Mouse (Mus musculus) limb, embryonic 11.5 days (tissue): ENCODE measurements at regions not wholly inside any gene's neighbourhood (a gene's known extent, or its start where the extent isn't known, plus 50 kb on each side); places are given as distances from the start of the nearest gene placed in this dataset.

Experiments
- ATAC-seq: fragments of 200-750 bp; cut with Nextera tagmentation; 2 replicates; pipeline ENCODE4 v1.8.0; 2017; ENCODE audit warnings: low read depth; ENCODE audit not compliant: insufficient number of reproducible peaks, low FRiP score, low TSS enrichment
- DNase-seq: peaks from one replicate; pipeline ENCODE4 v3.0.0-alpha.2; 2015; ENCODE audit warnings: low spot score
- H3K27ac ChIP-seq: fragments of 300-500 bp; sonication (generic); replicated peaks from 2 replicates; pipeline ENCODE4 v1.5.1; 2014; ENCODE audit warnings: low read depth, mild to moderate bottlenecking, low read length
- H3K27me3 ChIP-seq: fragments of 300-500 bp; sonication (generic); 2 replicates; pipeline ENCODE4 v1.6.1; 2014; ENCODE audit warnings: mild to moderate bottlenecking, low read length, mixed read lengths; ENCODE audit not compliant: control insufficient read depth, insufficient read depth
- H3K36me3 ChIP-seq: fragments of 300-500 bp; sonication (generic); 2 replicates; pipeline ENCODE4 v1.6.1; 2014; ENCODE audit warnings: mild to moderate bottlenecking, low read length, moderate library complexity, mixed read lengths; ENCODE audit not compliant: control insufficient read depth, insufficient read depth
- H3K4me1 ChIP-seq: fragments of 300-500 bp; sonication (generic); 2 replicates; pipeline ENCODE4 v1.6.1; 2014; ENCODE audit warnings: low read length, mixed read lengths; ENCODE audit not compliant: control insufficient read depth, insufficient read depth
- H3K4me2 ChIP-seq: fragments of 300-500 bp; sonication (generic); 2 replicates; pipeline ENCODE4 v1.6.1; 2014; ENCODE audit warnings: low read depth, mild to moderate bottlenecking, moderate library complexity; ENCODE audit not compliant: severe bottlenecking
- H3K4me3 ChIP-seq: fragments of 300-500 bp; sonication (generic); 2 replicates; pipeline ENCODE4 v1.5.1; 2014; ENCODE audit warnings: low read depth, low read length
- H3K9ac ChIP-seq: fragments of 300-500 bp; sonication (generic); 2 replicates; pipeline ENCODE4 v1.6.1; 2014; ENCODE audit warnings: mild to moderate bottlenecking, low read length
- H3K9me3 ChIP-seq: fragments of 300-500 bp; sonication (generic); 2 replicates; pipeline ENCODE4 v1.6.1; 2016; ENCODE audit warnings: low read length; ENCODE audit not compliant: control insufficient read depth
- WGBS: fragments of 180-500 bp; shearing (Covaris S2); extraction: QIAGEN DNeasy Blood & Tissue Kit; methylation state at CpG from one replicate; pipeline ENCODE4 v1.1.7; 2014; 5-methylcytosine and 5-hydroxymethylcytosine counted together

DNA sequence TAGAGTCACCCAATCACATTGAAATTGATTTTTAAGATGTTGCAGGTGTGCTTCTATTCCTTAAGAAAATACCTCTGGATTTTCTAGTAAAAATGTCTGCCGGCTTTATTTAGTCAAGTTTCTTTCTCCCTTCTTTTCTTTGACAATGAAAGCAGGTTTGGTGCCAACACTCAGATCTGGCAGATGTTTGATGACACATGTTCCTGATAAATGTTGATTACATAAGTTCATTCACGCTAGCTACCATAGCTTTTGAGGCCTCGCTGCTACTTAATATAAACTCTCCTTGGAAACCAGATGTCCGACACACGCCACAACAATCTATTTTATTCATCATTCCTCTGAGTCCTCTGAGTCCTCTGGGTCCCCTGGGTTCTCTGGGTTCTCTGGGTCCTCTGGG lies 195.7 kb upstream of the Lpp start:
- Histone ChIP-seq H3K9me3 (no peaks in the 10 kb centered on the region), H3K27me3 (no peaks in the 10 kb centered on the region), H3K4me2 (no peak overlapping the region), H3K27ac (no peak overlapping the region), H3K36me3 (no peaks in the 10 kb centered on the region), H3K4me1 (0 out of 2 replicates have a peak, but pooled peaks cover 2% of the 10 kb centered on the region), H3K4me3 (no peak overlapping the region), H3K9ac (no peak overlapping the region)
- WGBS = 76% methylated on average over 5 of the region's 5 CpGs
- ATAC-seq (no peak), DNase-seq (no peak)

DNA sequence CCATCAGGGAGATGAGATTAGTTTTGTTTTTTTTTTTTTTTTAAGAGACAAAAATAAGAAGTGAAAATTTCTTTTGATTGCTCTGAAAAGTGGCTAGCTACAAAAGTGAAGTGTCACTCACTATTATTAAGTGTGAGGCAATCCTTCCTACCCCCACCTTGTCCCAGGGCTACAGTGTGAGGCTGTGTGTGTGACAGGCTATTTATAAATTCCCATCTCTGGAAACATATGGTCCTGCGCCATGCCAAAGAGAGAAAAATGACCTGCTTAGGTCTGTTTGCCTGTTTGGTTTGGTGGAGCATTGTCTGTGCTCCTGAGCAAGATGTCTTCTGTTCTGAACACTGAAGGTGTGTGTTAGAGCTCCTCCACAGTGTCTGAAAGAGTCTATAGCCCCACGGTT lies 199.4 kb upstream of the Lpp start:
- H3K27me3 ChIP-seq = no peaks in the 10 kb centered on the region
- no peak for ATAC-seq
- no peak for DNase-seq
- 80% methylated on average over 2 of the region's 2 CpGs for WGBS
- H3K4me1 ChIP-seq = 0 out of 2 replicates have a peak, but pooled peaks cover 2% of the 10 kb centered on the region
- H3K4me2 ChIP-seq = no peak overlapping the region
- H3K4me3 ChIP-seq = no peak overlapping the region
- H3K27ac ChIP-seq = no peak overlapping the region
- no peaks in the 10 kb centered on the region for H3K36me3 ChIP-seq
- H3K9me3 ChIP-seq = no peaks in the 10 kb centered on the region
- H3K9ac ChIP-seq = no peak overlapping the region

DNA sequence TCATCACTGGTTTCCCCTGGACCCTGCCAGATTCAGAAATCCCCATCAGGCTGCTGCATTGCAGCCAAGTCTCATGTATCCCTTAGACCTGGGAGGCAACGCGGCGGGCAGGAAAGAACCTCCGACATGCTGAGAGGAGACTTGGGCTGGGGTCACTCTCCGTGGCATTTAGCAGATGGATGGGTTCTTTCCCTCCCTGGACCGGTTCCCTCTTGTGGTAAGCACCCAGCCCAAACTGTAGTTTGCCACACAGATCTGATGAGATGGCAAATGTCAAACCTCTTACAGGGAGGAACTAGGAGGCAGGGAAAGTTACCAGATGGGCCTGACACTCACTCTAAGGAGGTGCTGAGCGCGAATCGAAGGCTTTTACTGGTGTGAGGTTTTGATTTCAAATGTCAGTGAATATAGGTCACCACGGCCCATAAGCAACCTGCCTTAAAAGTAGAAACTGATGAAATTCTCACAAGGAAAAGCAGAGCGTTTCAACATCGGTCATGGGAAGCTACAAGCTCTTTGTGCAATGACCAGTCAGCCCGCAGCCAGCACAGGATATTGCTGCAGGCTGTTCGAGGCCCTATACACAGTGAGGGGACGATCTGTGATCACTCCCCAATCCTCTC lies 199.9 kb upstream of the Lpp start:
- no peaks in the 10 kb centered on the region for H3K36me3 ChIP-seq
- H3K27me3 ChIP-seq = no peaks in the 10 kb centered on the region
- no peaks in the 10 kb centered on the region for H3K9me3 ChIP-seq
- H3K4me3 ChIP-seq = no peak overlapping the region
- DNase-seq (no peak), ATAC-seq (no peak)
- 68% methylated on average over 15 of the region's 15 CpGs for WGBS
- H3K4me1 ChIP-seq = 0 out of 2 replicates have a peak, but pooled peaks cover 2% of the 10 kb centered on the region
- H3K27ac ChIP-seq = no peak overlapping the region
- no peak overlapping the region for H3K4me2 ChIP-seq
- H3K9ac ChIP-seq = no peak overlapping the region

DNA sequence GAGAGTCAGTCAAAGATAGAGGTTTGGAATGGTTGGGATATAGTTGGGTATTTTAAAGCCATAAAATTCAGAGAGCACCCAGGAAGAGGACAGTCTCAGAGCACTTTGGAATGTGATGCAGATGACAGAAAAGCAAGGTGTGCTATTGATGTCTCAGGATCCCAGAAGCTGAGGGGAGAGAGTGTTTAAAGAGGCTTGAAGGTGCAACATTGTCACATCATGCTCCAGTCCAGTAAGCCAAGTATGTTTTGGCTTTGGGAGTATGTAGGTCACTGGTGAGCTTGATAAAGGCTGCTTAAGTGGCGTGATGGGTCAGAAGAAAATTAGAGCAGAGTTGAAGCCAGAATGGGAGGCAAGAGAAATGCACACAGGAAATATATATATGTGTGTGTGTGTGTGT lies 201.3 kb upstream of the Lpp start:
- no peak for ATAC-seq
- WGBS = 85% methylated on average over 1 of the region's 1 CpGs
- no peak overlapping the region for H3K4me3 ChIP-seq
- no peak overlapping the region for H3K9ac ChIP-seq
- no peaks in the 10 kb centered on the region for H3K27me3 ChIP-seq
- no peaks in the 10 kb centered on the region for H3K36me3 ChIP-seq
- no peak overlapping the region for H3K4me2 ChIP-seq
- no peaks in the 10 kb centered on the region for H3K9me3 ChIP-seq
- DNase-seq = no peak
- H3K27ac ChIP-seq = no peak overlapping the region
- no peaks in the 10 kb centered on the region for H3K4me1 ChIP-seq

DNA sequence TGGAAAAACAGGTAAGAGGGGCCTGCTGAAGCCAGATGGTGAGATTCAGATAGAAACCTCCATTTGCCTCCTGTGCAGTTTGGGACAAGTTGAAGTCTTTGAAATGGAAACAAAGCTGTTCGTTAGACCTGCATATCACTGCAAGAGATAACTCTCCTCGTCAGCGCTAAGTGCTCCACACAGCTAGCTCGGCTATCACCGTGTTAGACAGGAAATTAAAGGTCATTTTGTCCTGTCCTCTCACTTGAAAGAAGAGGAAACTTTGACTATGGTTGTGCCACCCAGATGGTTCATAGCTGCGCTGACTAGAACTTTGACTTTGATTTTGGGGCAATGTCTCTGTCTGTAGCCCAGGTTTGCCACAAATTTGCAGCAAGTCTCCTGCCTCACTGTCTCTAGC lies 198.5 kb upstream of the Bcl6 start:
- no peak for DNase-seq
- H3K27me3 ChIP-seq = no peaks in the 10 kb centered on the region
- no peak overlapping the region for H3K27ac ChIP-seq
- no peak overlapping the region for H3K4me2 ChIP-seq
- no peak overlapping the region for H3K9ac ChIP-seq
- 58% methylated on average over 6 of the region's 6 CpGs for WGBS
- no peaks in the 10 kb centered on the region for H3K4me1 ChIP-seq
- no peak overlapping the region for H3K4me3 ChIP-seq
- no peaks in the 10 kb centered on the region for H3K36me3 ChIP-seq
- ATAC-seq = no peak
- no peaks in the 10 kb centered on the region for H3K9me3 ChIP-seq

DNA sequence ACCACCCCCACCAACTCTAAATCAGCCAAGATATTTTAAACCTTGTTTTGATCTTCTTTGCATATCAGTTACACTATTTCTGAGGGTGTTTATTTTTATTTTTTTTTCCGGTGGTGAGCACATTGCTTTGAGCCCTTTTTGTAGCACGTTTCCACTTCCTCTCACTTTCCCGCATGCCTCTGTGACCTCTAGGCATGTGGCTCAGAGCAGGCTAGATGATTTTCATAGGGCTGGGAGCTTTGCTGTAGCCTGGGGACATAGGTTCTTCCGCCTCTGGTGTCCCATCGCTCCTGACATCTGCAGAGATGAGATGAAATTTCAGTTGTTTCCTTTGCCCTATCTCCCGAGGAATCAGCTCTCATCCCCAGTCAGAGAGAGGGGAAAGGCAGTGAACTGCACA lies 197.3 kb upstream of the Bcl6 start:
- H3K4me3 ChIP-seq = no peak overlapping the region

DNA sequence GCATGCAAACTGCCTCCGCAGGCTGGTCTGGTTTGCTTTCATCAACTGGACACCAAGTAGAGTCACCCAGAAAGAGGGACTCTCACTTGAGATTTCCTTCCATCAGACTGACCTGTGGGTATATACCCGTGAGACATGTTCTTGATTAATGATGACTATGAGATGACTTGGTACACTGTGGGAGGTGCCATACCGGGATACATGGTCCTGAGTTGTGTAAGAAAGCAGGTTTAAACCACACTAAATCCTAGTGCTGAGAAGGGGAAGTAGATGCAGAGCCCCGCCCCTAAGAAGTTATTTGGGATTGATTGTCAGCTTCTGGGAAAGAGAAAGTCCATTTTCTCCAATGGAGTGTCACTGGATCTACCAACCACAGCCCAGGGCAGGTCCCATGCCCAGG lies 196.2 kb upstream of the Bcl6 start:
- 89% methylated on average over 4 of the region's 4 CpGs for WGBS

More for the DNA sequence above, 197.3 kb upstream of the Bcl6 start:
- DNase-seq = no peak
- no peak for ATAC-seq
- no peak overlapping the region for H3K9ac ChIP-seq
- 82% methylated on average over 6 of the region's 6 CpGs for WGBS
- H3K27ac ChIP-seq = no peak overlapping the region
- no peaks in the 10 kb centered on the region for H3K36me3 ChIP-seq
- H3K4me2 ChIP-seq = no peak overlapping the region
- H3K4me1 ChIP-seq = no peaks in the 10 kb centered on the region
- H3K27me3 ChIP-seq = no peaks in the 10 kb centered on the region
- H3K9me3 ChIP-seq = no peaks in the 10 kb centered on the region

DNA sequence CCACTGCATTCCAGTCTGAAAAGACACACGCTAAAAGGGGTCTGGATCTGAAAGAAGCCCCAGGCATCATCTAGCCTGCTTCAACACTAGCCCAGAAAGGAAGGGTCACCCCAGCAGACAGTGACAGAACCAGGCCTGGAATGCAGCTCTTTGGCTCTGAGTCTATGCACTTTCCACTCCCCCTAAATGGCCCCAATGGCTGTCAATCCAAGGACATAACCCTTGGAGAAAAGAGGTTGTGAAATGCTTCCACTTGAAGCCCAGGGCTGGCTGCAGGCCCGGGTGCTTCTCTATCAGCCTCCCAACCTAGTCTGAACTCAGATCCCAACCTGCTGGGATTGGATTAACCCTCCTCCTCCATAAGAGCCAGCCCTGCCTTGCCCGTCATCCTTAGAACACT lies 194.6 kb upstream of the Bcl6 start:
- Histone ChIP-seq H3K4me2 (no peak overlapping the region), H3K4me3 (no peak overlapping the region), H3K9ac (no peak overlapping the region), H3K36me3 (no peaks in the 10 kb centered on the region), H3K9me3 (no peaks in the 10 kb centered on the region), H3K4me1 (no peaks in the 10 kb centered on the region), H3K27ac (no peak overlapping the region), H3K27me3 (no peaks in the 10 kb centered on the region)
- no peak for DNase-seq
- ATAC-seq = no peak
- 84% methylated on average over 3 of the region's 3 CpGs for WGBS

More for the DNA sequence above, 196.2 kb upstream of the Bcl6 start:
- ATAC-seq (no peak), DNase-seq (no peak)
- H3K4me1 ChIP-seq = no peaks in the 10 kb centered on the region
- no peak overlapping the region for H3K4me3 ChIP-seq
- H3K9me3 ChIP-seq = no peaks in the 10 kb centered on the region
- no peak overlapping the region for H3K4me2 ChIP-seq
- no peaks in the 10 kb centered on the region for H3K27me3 ChIP-seq
- H3K9ac ChIP-seq = no peak overlapping the region
- H3K27ac ChIP-seq = no peak overlapping the region
- no peaks in the 10 kb centered on the region for H3K36me3 ChIP-seq

DNA sequence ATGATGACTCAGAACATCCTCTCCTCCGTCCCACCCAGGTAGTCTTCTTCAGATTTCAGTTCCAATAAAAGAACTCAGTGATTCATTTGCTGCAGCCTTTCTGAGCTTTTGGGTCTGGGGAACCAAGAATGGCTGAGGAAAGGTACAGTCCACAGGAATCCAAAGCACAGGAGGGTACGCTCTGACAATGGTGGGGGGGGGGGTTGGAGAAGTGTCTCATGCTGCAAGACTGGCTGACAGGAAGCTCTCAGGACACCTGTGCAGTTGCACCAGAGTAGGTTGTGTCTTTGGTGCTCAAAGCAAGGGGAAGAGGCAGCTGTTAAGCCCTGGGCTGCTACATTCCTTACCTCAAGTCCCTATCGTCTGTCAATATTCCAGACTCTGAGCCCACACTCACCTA lies 192.7 kb upstream of the Bcl6 start:
- Histone ChIP-seq H3K4me2 (no peak overlapping the region), H3K9ac (no peak overlapping the region), H3K4me1 (no peaks in the 10 kb centered on the region), H3K27me3 (no peaks in the 10 kb centered on the region), H3K4me3 (no peak overlapping the region), H3K36me3 (no peaks in the 10 kb centered on the region), H3K9me3 (no peaks in the 10 kb centered on the region), H3K27ac (no peak overlapping the region)
- WGBS = 87% methylated on average over 3 of the region's 3 CpGs
- DNase-seq = no peak
- ATAC-seq = no peak
